Mouse (Mus musculus) stomach, embryonic 14.5 days (tissue): ENCODE results near the gene Tm2d1. TPM values are rescaled to one million over a fixed set of nuclear protein-coding genes. Genes with fewer than 3 reads are reported as not detected.

Experiments used
- ATAC-seq: fragments of 200-750 bp; cut with Nextera tagmentation; 2 replicates; pipeline ENCODE4 v1.8.0; 2017; ENCODE audit warnings: low read depth, moderate TSS enrichment; ENCODE audit not compliant: insufficient number of reproducible peaks, insufficient read depth, low FRiP score
- H3K27ac ChIP-seq: fragments of 300-500 bp; sonication (generic); 2 replicates; pipeline ENCODE4 v1.5.1; 2014; ENCODE audit warnings: mild to moderate bottlenecking, low read length, moderate library complexity, mixed read lengths
- H3K27me3 ChIP-seq: fragments of 300-500 bp; sonication (generic); 2 replicates; pipeline ENCODE4 v1.6.1; 2014; ENCODE audit warnings: low read length, control low read depth, mixed read lengths; ENCODE audit not compliant: control insufficient read depth, insufficient read depth
- H3K36me3 ChIP-seq: fragments of 300-500 bp; sonication (generic); 2 replicates; pipeline ENCODE4 v1.6.1; 2014; ENCODE audit warnings: mild to moderate bottlenecking, control low read depth, low read length, moderate library complexity, mixed read lengths; ENCODE audit not compliant: control insufficient read depth, insufficient read depth
- H3K4me1 ChIP-seq: fragments of 300-500 bp; sonication (generic); 2 replicates; pipeline ENCODE4 v1.6.1; 2014; ENCODE audit warnings: low read length, control low read depth, mixed read lengths; ENCODE audit not compliant: control insufficient read depth, insufficient read depth
- H3K4me2 ChIP-seq: fragments of 300-500 bp; sonication (generic); replicated peaks from 2 replicates; pipeline ENCODE4 v1.6.1; 2014; ENCODE audit warnings: low read depth, low read length, control low read depth
- H3K4me3 ChIP-seq: fragments of 300-500 bp; sonication (generic); 2 replicates; pipeline ENCODE4 v1.5.1; 2014; ENCODE audit warnings: low read depth, low read length, control low read depth
- H3K9ac ChIP-seq: fragments of 300-500 bp; sonication (generic); replicated peaks from 2 replicates; pipeline ENCODE4 v1.6.1; 2014; ENCODE audit warnings: low read depth, mild to moderate bottlenecking, control low read depth, low read length, moderate library complexity, mixed read lengths
- H3K9me3 ChIP-seq: fragments of 300-500 bp; sonication (generic); 2 replicates; pipeline ENCODE4 v1.6.1; 2016; ENCODE audit warnings: low read depth, low read length, control low read depth; ENCODE audit not compliant: control insufficient read depth
- WGBS: fragments of 180-500 bp; shearing (Covaris S2); extraction: QIAGEN DNeasy Blood & Tissue Kit; methylation state at CpG from one replicate; pipeline ENCODE4 v1.1.7; 2014; 5-methylcytosine and 5-hydroxymethylcytosine counted together
- polyA plus RNA-seq: library from polyadenylated mRNA; unstranded; fragments of >200 nt; fragmentation: Nextera tagmentation; extraction: Ambion mirVana; gene quantifications from 2 replicates; pipeline ENCODE4 v1.2.1, GENCODE M21; 2014

The Tm2d1 gene
- polyA plus RNA-seq, 1 experiment from 2014 or later = 89.2 TPM

- peaks cover 6% of the 10 kb centered on the region; the same call in 1 of the 2 replicates for H3K4me1 ChIP-seq
- ATAC-seq = no peak
- no peaks in the 10 kb centered on the region for H3K36me3 ChIP-seq
- WGBS = 60% methylated on average over 10 of the region's 10 CpGs
- no peak overlapping the region for H3K4me2 ChIP-seq
- no peaks in the 10 kb centered on the region for H3K27me3 ChIP-seq
- no peak overlapping the region for H3K4me3 ChIP-seq
- no peaks in the 10 kb centered on the region for H3K9me3 ChIP-seq
- no peak overlapping the region for H3K9ac ChIP-seq
- H3K27ac ChIP-seq = no peak overlapping the region
Observed at GRCm38 (mm10) chr4:98339992-98340564, 43.0 kb downstream of the Tm2d1 start.

- Histone ChIP-seq H3K36me3 (no peaks in the 10 kb centered on the region), H3K9ac (no peak overlapping the region), H3K4me2 (no peak overlapping the region), H3K9me3 (no peaks in the 10 kb centered on the region), H3K4me1 (peaks cover 6% of the 10 kb centered on the region; the same call in 1 of the 2 replicates), H3K27ac (no peak overlapping the region), H3K4me3 (no peak overlapping the region), H3K27me3 (no peaks in the 10 kb centered on the region)
- no peak for ATAC-seq
- WGBS = 62% methylated on average over 14 of the region's 14 CpGs
Observed at GRCm38 (mm10) chr4:98338636-98339630, 44.2 kb downstream of the Tm2d1 start.

- Histone ChIP-seq H3K36me3 (no peaks in the 10 kb centered on the region), H3K27ac (no peak overlapping the region), H3K27me3 (no peaks in the 10 kb centered on the region), H3K9me3 (no peaks in the 10 kb centered on the region), H3K4me1 (peaks cover 6% of the 10 kb centered on the region; the same call in 1 of the 2 replicates), H3K4me3 (no peak overlapping the region), H3K9ac (no peak overlapping the region), H3K4me2 (no peak overlapping the region)
- no peak for ATAC-seq
- WGBS = 64% methylated on average over 5 of the region's 5 CpGs
Observed at GRCm38 (mm10) chr4:98337197-98337596, 45.9 kb downstream of the Tm2d1 start.

- Histone ChIP-seq H3K36me3 (no peaks in the 10 kb centered on the region), H3K4me2 (no peak overlapping the region), H3K4me3 (no peak overlapping the region), H3K9ac (no peak overlapping the region), H3K9me3 (no peaks in the 10 kb centered on the region), H3K4me1 (peaks cover 6% of the 10 kb centered on the region; the same call in 1 of the 2 replicates), H3K27me3 (no peaks in the 10 kb centered on the region), H3K27ac (no peak overlapping the region)
- no peak for ATAC-seq
- WGBS = 69% methylated on average over 8 of the region's 8 CpGs
Observed at GRCm38 (mm10) chr4:98335726-98336125, 47.4 kb downstream of the Tm2d1 start.

- peak; percentile 89 for ATAC-seq
- H3K9ac ChIP-seq = peak overlapping the region; percentile 22; the same call in 1 of the 2 replicates
- no peaks in the 10 kb centered on the region for H3K27me3 ChIP-seq
- H3K4me2 ChIP-seq = peak overlapping the region; percentile 56
- H3K27ac ChIP-seq = peak overlapping the region; percentile 66; the same call in 1 of the 2 replicates
- H3K4me3 ChIP-seq = peak overlapping the region; percentile 32
- no peaks in the 10 kb centered on the region for H3K36me3 ChIP-seq
- peaks cover 7% of the 10 kb centered on the region; the same call in 1 of the 2 replicates for H3K4me1 ChIP-seq
- H3K9me3 ChIP-seq = no peaks in the 10 kb centered on the region
- WGBS = under 1% methylated on average over 29 of the region's 29 CpGs
Observed at GRCm38 (mm10) chr4:98322223-98322622, 60.9 kb downstream of the Tm2d1 start.

- Histone ChIP-seq H3K27ac (peak overlapping the region; percentile 66; the same call in 1 of the 2 replicates), H3K27me3 (no peaks in the 10 kb centered on the region), H3K4me2 (peak overlapping the region; percentile 56), H3K9me3 (no peaks in the 10 kb centered on the region), H3K9ac (peak overlapping the region; percentile 22; the same call in 1 of the 2 replicates), H3K36me3 (no peaks in the 10 kb centered on the region), H3K4me3 (peak overlapping the region; percentile 32), H3K4me1 (peaks cover 7% of the 10 kb centered on the region; the same call in 1 of the 2 replicates)
- 5% methylated on average over 18 of the region's 18 CpGs for WGBS
- peak; percentile 57 for ATAC-seq
Observed at GRCm38 (mm10) chr4:98321371-98322111, 61.6 kb downstream of the Tm2d1 start.

- Histone ChIP-seq H3K36me3 (no peaks in the 10 kb centered on the region), H3K9me3 (no peaks in the 10 kb centered on the region), H3K4me1 (peaks cover 7% of the 10 kb centered on the region; the same call in 1 of the 2 replicates), H3K27ac (no peak overlapping the region), H3K4me3 (no peak overlapping the region), H3K9ac (no peak overlapping the region), H3K27me3 (no peaks in the 10 kb centered on the region), H3K4me2 (no peak overlapping the region)
- no peak; the same call in 1 of the 2 replicates for ATAC-seq
- WGBS = 40% methylated on average over 3 of the region's 3 CpGs
Observed at GRCm38 (mm10) chr4:98318769-98319168, 64.3 kb downstream of the Tm2d1 start.

- WGBS = 84% methylated on average over 2 of the region's 2 CpGs
- ATAC-seq = no peak
- Histone ChIP-seq H3K27me3 (no peaks in the 10 kb centered on the region), H3K9ac (no peak overlapping the region), H3K36me3 (no peaks in the 10 kb centered on the region), H3K4me1 (peaks cover 7% of the 10 kb centered on the region; the same call in 1 of the 2 replicates), H3K4me3 (no peak overlapping the region), H3K4me2 (no peak overlapping the region), H3K27ac (no peak overlapping the region), H3K9me3 (no peaks in the 10 kb centered on the region)
Observed at GRCm38 (mm10) chr4:98317149-98317548, 66.0 kb downstream of the Tm2d1 start.
